Mouse (Mus musculus) erythroblast, embryonic 14.5 days (primary cell): Measurements from ENCODE around the gene Gm10642.

Experiments
- GATA1 ChIP-seq: IDR thresholded peaks from 2 replicates; pipeline ENCODE4 v1.6.1; 2012; ENCODE audit warnings: low read length, inconsistent platforms, mixed read lengths
- TAL1 ChIP-seq: IDR thresholded peaks from 3 replicates; pipeline ENCODE4 v1.6.1; 2012; ENCODE audit warnings: low read length, inconsistent platforms, mixed read lengths

GRCm38 (mm10) chr9:70665372-70666145 is 9.5 kb downstream of the Gm10642 start:
- TF ChIP-seq GATA1: no peak
- TF ChIP-seq TAL1: no peak
